Mouse (Mus musculus) layer of hippocampus, adult 18-20 months (tissue): ENCODE measurements at regions not wholly inside any gene's neighbourhood (a gene's known extent, or its start where the extent isn't known, plus 50 kb on each side); places are given as distances from the start of the nearest gene placed in this dataset.

Experiments
- DNase-seq, 2 experiments: peaks; one replicate each; pipeline ENCODE4 v3.0.0; 2022; ENCODE audit warnings: low spot score in 2 of 2

GRCm38 (mm10) chr13:37290636-37291035 lies 54.4 kb upstream of the Ly86 start:
- DNase-seq: peak; percentile 31 to 69

GRCm38 (mm10) chr13:37288993-37289392 lies 56.0 kb upstream of the Ly86 start:
- no peak for DNase-seq

GRCm38 (mm10) chr13:37282515-37282914 lies 62.5 kb upstream of the Ly86 start:
- no peak for DNase-seq

GRCm38 (mm10) chr13:37279078-37279789 lies 65.8 kb upstream of the Ly86 start:
- no peak for DNase-seq

- peak; percentile 41 to 80 for DNase-seq
These were observed 95.2 kb upstream of the Ly86 start for GRCm38 (mm10) chr13:37249581-37250461.

- DNase-seq: no peak
These were observed 96.3 kb upstream of the Ly86 start for GRCm38 (mm10) chr13:37248741-37249140.

- peak; percentile 17 to 37 for DNase-seq
These were observed 105.0 kb upstream of the Ly86 start for GRCm38 (mm10) chr13:37240048-37240447.

GRCm38 (mm10) chr13:37237285-37237684 lies 107.7 kb upstream of the Ly86 start:
- no peak for DNase-seq

GRCm38 (mm10) chr13:37225834-37226233 lies 119.2 kb upstream of the Ly86 start:
- peak; percentile 12 to 44 for DNase-seq

GRCm38 (mm10) chr13:37220436-37220835 lies 124.6 kb upstream of the Ly86 start:
- DNase-seq: no peak

GRCm38 (mm10) chr13:37218596-37218995 lies 126.4 kb upstream of the Ly86 start:
- DNase-seq: no peak

GRCm38 (mm10) chr13:37214590-37215282 lies 130.3 kb upstream of the Ly86 start:
- peak; percentile 6 to 28 for DNase-seq

- no peak for DNase-seq
These were observed 147.1 kb upstream of the F13a1 start for GRCm38 (mm10) chr13:37197136-37197535.

GRCm38 (mm10) chr13:37195857-37196256 lies 145.8 kb upstream of the F13a1 start:
- DNase-seq: no peak

GRCm38 (mm10) chr13:37181169-37181787 lies 131.2 kb upstream of the F13a1 start:
- peak in 1 of 2 experiments; percentile 44 for DNase-seq

- no peak for DNase-seq
These were observed 126.5 kb upstream of the F13a1 start for GRCm38 (mm10) chr13:37176526-37176925.

GRCm38 (mm10) chr13:37175997-37176396 lies 126.0 kb upstream of the F13a1 start:
- DNase-seq: no peak

GRCm38 (mm10) chr13:37158831-37159522 lies 108.9 kb upstream of the F13a1 start:
- peak in 1 of 2 experiments; percentile 49 for DNase-seq

- no peak for DNase-seq
These were observed 107.8 kb upstream of the F13a1 start for GRCm38 (mm10) chr13:37157808-37158207.

- DNase-seq: no peak
These were observed 101.9 kb upstream of the F13a1 start for GRCm38 (mm10) chr13:37151835-37152516.
